Mouse (Mus musculus) brain, embryonic 14.5 days (tissue): ENCODE results near the gene Gm4131.

Source experiments
- CTCF ChIP-seq: fragments of 200-500 bp; IDR thresholded peaks from 2 replicates; pipeline ENCODE4 v1.5.1; 2012; ENCODE audit warnings: inconsistent platforms, mild to moderate bottlenecking, moderate library complexity, borderline replicate concordance; ENCODE audit not compliant: insufficient read depth, insufficient read length; ENCODE audit errors: extremely low read depth
- POLR2A ChIP-seq: fragments of 200-500 bp; IDR thresholded peaks from 2 replicates; pipeline ENCODE4 v1.6.1; 2012; ENCODE audit warnings: mild to moderate bottlenecking, inconsistent platforms, borderline replicate concordance; ENCODE audit not compliant: poor library complexity, insufficient read depth, insufficient read length, severe bottlenecking; ENCODE audit errors: extremely low read depth

GRCm38 (mm10) chr14:62570299-62570698, 3.6 kb upstream of the Gm4131 start:
- no peak for TF ChIP-seq POLR2A
- no peak for TF ChIP-seq CTCF
